Mouse (Mus musculus): ENCODE measurements at regions not wholly inside any gene's neighbourhood (a gene's known extent, or its start where the extent isn't known, plus 50 kb on each side); places are given as distances from the start of the nearest gene placed in this dataset.
"Not testable (repeated sequence)": the region's sequence is repeated elsewhere in the genome, so short reads cannot be mapped to it uniquely, and the experiment has no call there.

DNA sequence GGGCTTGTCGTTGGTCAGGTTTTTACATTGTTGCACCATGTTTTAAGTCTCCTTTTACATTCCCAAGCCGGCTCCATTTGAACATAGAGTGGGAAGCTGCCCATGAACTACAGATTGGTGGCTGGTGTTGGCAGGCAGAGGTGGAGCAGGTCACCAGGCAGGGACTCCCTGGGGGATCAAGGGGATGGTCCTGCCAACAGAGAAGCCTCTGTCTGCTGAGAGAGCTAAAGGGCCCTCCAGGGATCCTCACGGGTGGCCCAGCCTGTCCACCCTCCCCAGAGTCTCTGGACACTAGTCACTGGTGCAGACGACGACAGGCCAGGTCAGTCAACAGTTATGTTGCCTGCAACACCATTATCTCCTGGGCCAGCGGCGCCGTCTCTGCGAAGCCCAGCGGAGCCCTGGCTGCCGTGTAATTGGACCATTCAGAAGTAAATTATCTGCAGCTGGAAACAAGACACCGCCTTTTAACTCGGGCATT is 155.4 kb downstream of the Kif26a start:
- no peak overlapping the region for H3K27ac ChIP-seq (ENCODE audit: low read depth, low read length)
- peaks cover 15% of the 10 kb centered on the region for H3K4me1 ChIP-seq (ENCODE audit: control insufficient read depth, insufficient read depth, low read length)
- H3K9ac ChIP-seq (replicated peaks; ENCODE audit: low read depth, low read length), result no peak overlapping the region
- 0 out of 2 replicates have a peak, but pooled peaks cover 2% of the 10 kb centered on the region for H3K27me3 ChIP-seq (ENCODE audit: control insufficient read depth, insufficient read depth, low read length)
- H3K4me3 ChIP-seq (ENCODE audit: low read depth, low read length), result no peak overlapping the region
- no peaks in the 10 kb centered on the region for H3K9me3 ChIP-seq (ENCODE audit: control insufficient read depth, low read length)
- 9% methylated on average over 13 of the region's 13 CpGs for WGBS
- peak overlapping the region; percentile 8; the same call in 1 of the 2 replicates for H3K4me2 ChIP-seq (ENCODE audit: low read depth, low read length)
- no peak for ATAC-seq (ENCODE audit: low read depth)
- no peaks in the 10 kb centered on the region for H3K36me3 ChIP-seq (ENCODE audit: control insufficient read depth, insufficient read depth, low read length)

DNA sequence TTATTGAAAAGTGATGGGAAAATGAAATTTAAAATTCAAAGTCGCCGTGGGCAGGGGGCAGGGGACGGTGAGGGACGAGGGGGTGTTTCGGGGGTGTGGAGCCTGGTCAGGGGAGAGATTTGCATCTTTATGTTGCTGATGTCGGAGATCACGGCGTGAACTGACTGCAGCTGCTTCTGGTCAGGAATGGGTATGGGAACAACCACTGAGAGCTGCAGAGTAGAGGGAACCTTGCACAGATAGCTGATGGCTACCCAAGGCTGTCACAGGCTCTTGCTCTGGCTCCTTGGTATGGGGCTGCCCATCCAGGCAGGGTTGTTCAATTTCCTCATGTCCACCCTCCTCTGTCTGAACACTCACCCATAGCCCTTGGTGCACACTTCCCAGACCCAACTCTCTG is 155.9 kb downstream of the Kif26a start:
- 0 out of 2 replicates have a peak, but pooled peaks cover 2% of the 10 kb centered on the region for H3K27me3 ChIP-seq (ENCODE audit: control insufficient read depth, insufficient read depth, low read length)
- H3K9me3 ChIP-seq (ENCODE audit: control insufficient read depth, low read length), result no peaks in the 10 kb centered on the region
- H3K4me3 ChIP-seq (ENCODE audit: low read depth, low read length), result no peak overlapping the region
- H3K36me3 ChIP-seq (ENCODE audit: control insufficient read depth, insufficient read depth, low read length), result no peaks in the 10 kb centered on the region
- H3K9ac ChIP-seq (replicated peaks; ENCODE audit: low read depth, low read length), result no peak overlapping the region
- no peak for ATAC-seq (ENCODE audit: low read depth)
- H3K4me1 ChIP-seq (ENCODE audit: control insufficient read depth, insufficient read depth, low read length), result peaks cover 15% of the 10 kb centered on the region
- peak overlapping the region; percentile 8; the same call in 1 of the 2 replicates for H3K4me2 ChIP-seq (ENCODE audit: low read depth, low read length)
- WGBS, result 8% methylated on average over 8 of the region's 8 CpGs
- no peak overlapping the region for H3K27ac ChIP-seq (ENCODE audit: low read depth, low read length)

DNA sequence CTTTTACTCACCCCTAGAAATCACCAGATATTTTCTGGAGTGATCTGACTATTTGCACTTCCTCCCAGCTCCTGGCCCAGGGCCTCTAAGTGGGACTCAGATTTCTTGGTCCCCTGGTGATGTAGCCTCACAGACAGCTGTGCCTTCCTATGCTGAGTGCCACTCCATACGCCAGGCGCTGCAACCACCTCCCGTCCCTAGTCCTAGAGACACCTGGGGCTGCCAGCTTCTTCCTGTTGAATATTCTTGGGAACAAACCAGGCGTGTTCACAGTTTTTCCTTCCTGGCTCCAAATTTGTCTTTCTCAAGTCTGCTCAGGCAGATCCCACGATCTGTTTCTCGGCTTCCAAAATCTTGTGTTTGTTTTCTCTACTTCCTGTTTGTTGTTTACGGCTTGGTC is 160.2 kb downstream of the Kif26a start:
- Histone ChIP-seq H3K4me1 (ENCODE audit: control insufficient read depth, insufficient read depth, low read length) (peaks cover 10% of the 10 kb centered on the region), H3K9me3 (ENCODE audit: control insufficient read depth, low read length) (no peaks in the 10 kb centered on the region), H3K4me2 (ENCODE audit: low read depth, low read length) (no peak overlapping the region), H3K36me3 (ENCODE audit: control insufficient read depth, insufficient read depth, low read length) (no peaks in the 10 kb centered on the region), H3K27me3 (ENCODE audit: control insufficient read depth, insufficient read depth, low read length) (0 out of 2 replicates have a peak, but pooled peaks cover 2% of the 10 kb centered on the region), H3K27ac (ENCODE audit: low read depth, low read length) (no peak overlapping the region), H3K9ac (replicated peaks; ENCODE audit: low read depth, low read length) (no peak overlapping the region), H3K4me3 (ENCODE audit: low read depth, low read length) (no peak overlapping the region)
- 65% methylated on average over 7 of the region's 7 CpGs for WGBS
- no peak for ATAC-seq (ENCODE audit: low read depth)

DNA sequence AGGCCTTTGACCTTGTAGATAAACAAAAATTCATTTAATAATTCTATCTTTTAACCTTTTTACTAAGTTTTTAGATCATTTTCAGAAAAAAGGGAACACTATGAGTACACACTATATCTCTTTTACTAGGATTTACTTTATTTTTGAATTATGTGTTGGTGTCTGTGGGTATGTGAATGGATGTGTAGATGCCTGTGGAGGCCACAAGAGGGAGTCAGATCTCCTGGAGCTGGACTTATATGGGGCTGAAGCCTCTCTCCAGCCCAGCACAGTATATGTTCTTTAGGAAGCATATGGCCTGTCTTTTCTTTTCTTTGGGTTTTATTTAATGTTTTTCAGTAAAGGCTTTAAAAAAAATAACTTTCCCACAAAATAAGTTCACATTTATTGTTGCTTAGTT is 162.0 kb downstream of the Kif26a start:
- Histone ChIP-seq H3K9ac (replicated peaks; ENCODE audit: low read depth, low read length) (no peak overlapping the region), H3K27ac (ENCODE audit: low read depth, low read length) (no peak overlapping the region), H3K36me3 (ENCODE audit: control insufficient read depth, insufficient read depth, low read length) (no peaks in the 10 kb centered on the region), H3K27me3 (ENCODE audit: control insufficient read depth, insufficient read depth, low read length) (no peaks in the 10 kb centered on the region), H3K4me2 (ENCODE audit: low read depth, low read length) (no peak overlapping the region), H3K4me1 (ENCODE audit: control insufficient read depth, insufficient read depth, low read length) (no peaks in the 10 kb centered on the region), H3K4me3 (ENCODE audit: low read depth, low read length) (no peak overlapping the region), H3K9me3 (ENCODE audit: control insufficient read depth, low read length) (no peaks in the 10 kb centered on the region)
- ATAC-seq (ENCODE audit: low read depth), result no peak

DNA sequence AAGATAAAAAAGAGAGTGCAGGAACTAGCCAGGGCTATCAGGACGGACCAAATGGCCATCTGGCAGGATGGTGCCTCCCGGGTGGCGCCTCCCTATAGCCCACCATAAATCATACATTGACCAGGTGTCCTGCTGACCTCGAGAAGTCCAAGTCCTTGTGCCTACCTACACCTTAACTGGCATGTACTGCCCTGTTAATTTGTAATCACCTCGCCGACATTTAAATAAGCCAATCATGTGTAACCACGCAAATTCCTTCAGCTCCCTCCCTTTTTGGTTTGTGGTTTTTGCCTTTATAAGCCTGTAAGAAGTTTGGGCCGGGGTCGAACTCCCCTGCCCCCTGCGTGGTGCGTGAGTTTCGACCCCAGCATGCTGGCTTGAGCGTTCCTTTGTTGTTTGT is 163.1 kb downstream of the Kif26a start:
- 70% methylated on average over 13 of the region's 13 CpGs for WGBS
- not testable (repeated sequence) for H3K9ac ChIP-seq (replicated peaks; ENCODE audit: low read depth, low read length); H3K9me3 ChIP-seq (ENCODE audit: control insufficient read depth, low read length); H3K4me3 ChIP-seq (ENCODE audit: low read depth, low read length); H3K4me1 ChIP-seq (ENCODE audit: control insufficient read depth, insufficient read depth, low read length); H3K27ac ChIP-seq (ENCODE audit: low read depth, low read length); H3K27me3 ChIP-seq (ENCODE audit: control insufficient read depth, insufficient read depth, low read length); H3K36me3 ChIP-seq (ENCODE audit: control insufficient read depth, insufficient read depth, low read length); ATAC-seq (ENCODE audit: low read depth); H3K4me2 ChIP-seq (ENCODE audit: low read depth, low read length)

DNA sequence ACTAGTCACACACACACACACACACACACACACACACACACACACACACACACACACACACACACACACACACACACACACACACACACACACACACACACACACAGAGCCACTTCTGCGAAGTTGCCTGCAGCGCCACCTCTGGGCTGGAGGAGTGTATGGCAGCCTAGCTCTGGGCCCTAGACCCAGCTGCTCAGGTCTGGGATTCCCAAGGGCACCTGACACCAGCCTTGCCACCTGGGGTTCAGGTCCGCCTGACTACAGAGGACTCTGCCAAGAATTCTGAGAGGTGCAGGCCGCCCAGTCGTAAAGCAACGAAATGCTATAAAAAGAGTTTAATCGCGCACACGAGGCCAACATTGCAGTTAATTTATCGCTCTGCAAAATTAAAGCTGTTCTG is 163.8 kb downstream of the Kif26a start:
- H3K4me1 ChIP-seq (ENCODE audit: control insufficient read depth, insufficient read depth, low read length), result no peaks in the 10 kb centered on the region
- 43% methylated on average over 10 of the region's 10 CpGs for WGBS
- no peak overlapping the region for H3K27ac ChIP-seq (ENCODE audit: low read depth, low read length)
- H3K9me3 ChIP-seq (ENCODE audit: control insufficient read depth, low read length), result no peaks in the 10 kb centered on the region
- H3K4me2 ChIP-seq (ENCODE audit: low read depth, low read length), result no peak overlapping the region
- no peak overlapping the region for H3K9ac ChIP-seq (replicated peaks; ENCODE audit: low read depth, low read length)
- no peaks in the 10 kb centered on the region for H3K36me3 ChIP-seq (ENCODE audit: control insufficient read depth, insufficient read depth, low read length)
- no peak overlapping the region for H3K4me3 ChIP-seq (ENCODE audit: low read depth, low read length)
- no peaks in the 10 kb centered on the region for H3K27me3 ChIP-seq (ENCODE audit: control insufficient read depth, insufficient read depth, low read length)
- peak; percentile 79 for ATAC-seq (ENCODE audit: low read depth)

DNA sequence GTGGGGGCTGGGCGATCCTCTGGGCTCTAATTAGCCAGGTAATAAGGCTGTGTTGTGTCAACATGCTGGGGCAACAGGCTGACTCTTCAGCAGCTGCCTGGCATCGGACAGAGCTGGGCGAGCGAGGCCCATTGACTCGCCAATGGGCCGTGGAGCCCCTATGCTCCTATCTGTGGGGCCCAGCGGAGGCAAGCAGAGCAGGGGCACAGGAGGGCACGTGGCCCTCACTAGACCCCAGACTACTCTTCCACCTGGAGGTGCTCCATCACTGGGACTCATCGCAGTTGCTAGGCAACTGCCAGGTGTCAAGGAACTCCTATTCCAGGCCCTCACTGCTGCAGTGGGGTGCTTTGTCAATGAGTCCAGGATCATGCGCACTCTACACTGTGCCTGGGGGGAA is 164.7 kb downstream of the Kif26a start:
- Histone ChIP-seq H3K4me3 (ENCODE audit: low read depth, low read length) (no peak overlapping the region), H3K27me3 (ENCODE audit: control insufficient read depth, insufficient read depth, low read length) (no peaks in the 10 kb centered on the region), H3K36me3 (ENCODE audit: control insufficient read depth, insufficient read depth, low read length) (no peaks in the 10 kb centered on the region), H3K4me2 (ENCODE audit: low read depth, low read length) (no peak overlapping the region), H3K9me3 (ENCODE audit: control insufficient read depth, low read length) (no peaks in the 10 kb centered on the region), H3K27ac (ENCODE audit: low read depth, low read length) (no peak overlapping the region), H3K4me1 (ENCODE audit: control insufficient read depth, insufficient read depth, low read length) (no peaks in the 10 kb centered on the region), H3K9ac (replicated peaks; ENCODE audit: low read depth, low read length) (no peak overlapping the region)
- ATAC-seq (ENCODE audit: low read depth), result peak; percentile 59
- WGBS, result 59% methylated on average over 10 of the region's 10 CpGs

DNA sequence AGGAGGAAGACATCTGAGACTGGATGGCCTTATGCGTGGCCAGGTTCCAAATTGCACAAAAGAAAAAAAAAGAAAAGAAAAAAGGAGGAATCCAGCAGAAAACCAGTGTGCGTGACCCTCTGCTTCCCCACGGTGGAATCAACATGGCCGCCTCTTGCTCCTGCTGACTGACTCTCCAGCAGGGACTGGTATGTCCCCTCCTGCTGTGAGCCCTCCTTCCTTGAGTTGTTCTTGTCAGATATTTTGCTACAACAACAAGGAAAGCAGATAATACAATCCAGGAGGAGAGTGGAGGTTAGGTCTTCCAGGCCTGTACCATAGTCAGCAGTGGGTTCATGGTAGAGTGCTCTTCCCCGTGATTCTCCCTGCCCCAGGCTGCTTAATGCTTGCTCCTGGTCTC is 168.8 kb downstream of the Kif26a start:
- 76% methylated on average over 5 of the region's 5 CpGs for whole genome bisulfite sequencing
- H3K9me3 ChIP-seq (ENCODE audit: control insufficient read depth, low read length), result no peaks in the 10 kb centered on the region
- no peak overlapping the region for H3K9ac ChIP-seq (replicated peaks; ENCODE audit: low read depth, low read length)
- H3K36me3 ChIP-seq (ENCODE audit: control insufficient read depth, insufficient read depth, low read length), result no peaks in the 10 kb centered on the region
- H3K4me3 ChIP-seq (ENCODE audit: low read depth, low read length), result no peak overlapping the region
- no peak for ATAC-seq (ENCODE audit: low read depth)
- H3K27me3 ChIP-seq (ENCODE audit: control insufficient read depth, insufficient read depth, low read length), result no peaks in the 10 kb centered on the region; the same call in 1 of the 2 replicates
- no peak overlapping the region for H3K4me2 ChIP-seq (ENCODE audit: low read depth, low read length)
- no peak overlapping the region for H3K27ac ChIP-seq (ENCODE audit: low read depth, low read length)
- no peaks in the 10 kb centered on the region for H3K4me1 ChIP-seq (ENCODE audit: control insufficient read depth, insufficient read depth, low read length)

DNA sequence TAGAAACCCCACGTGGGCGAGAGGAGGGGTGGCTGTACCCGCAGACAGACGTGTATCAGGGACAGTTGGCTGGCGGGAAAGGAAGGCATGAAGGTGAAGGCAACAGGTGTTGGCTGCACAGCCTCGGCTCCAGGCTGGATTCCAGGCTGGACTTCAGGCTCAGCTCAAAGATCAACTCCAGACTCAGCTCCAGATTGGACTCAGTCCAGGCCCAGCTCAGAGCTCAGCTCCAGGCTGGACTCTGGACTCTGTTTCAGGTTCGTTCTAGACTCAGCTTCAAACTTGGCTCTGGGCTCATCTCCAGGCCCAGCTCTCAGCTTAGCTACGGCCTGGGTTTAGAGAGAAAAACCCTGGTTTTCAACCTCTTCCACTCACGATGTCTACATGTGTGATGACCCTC is 171.2 kb downstream of the Kif26a start:
- no peaks in the 10 kb centered on the region for H3K4me1 ChIP-seq (ENCODE audit: control insufficient read depth, insufficient read depth, low read length)
- 81% methylated on average over 9 of the region's 9 CpGs for WGBS

More for the DNA sequence above, 171.2 kb downstream of the Kif26a start:
- Histone ChIP-seq H3K9me3 (ENCODE audit: control insufficient read depth, low read length) (no peaks in the 10 kb centered on the region), H3K9ac (replicated peaks; ENCODE audit: low read depth, low read length) (no peak overlapping the region), H3K27me3 (ENCODE audit: control insufficient read depth, insufficient read depth, low read length) (no peaks in the 10 kb centered on the region; the same call in 1 of the 2 replicates), H3K36me3 (ENCODE audit: control insufficient read depth, insufficient read depth, low read length) (no peaks in the 10 kb centered on the region), H3K4me2 (ENCODE audit: low read depth, low read length) (no peak overlapping the region), H3K4me3 (ENCODE audit: low read depth, low read length) (no peak overlapping the region), H3K27ac (ENCODE audit: low read depth, low read length) (no peak overlapping the region)
- no peak for ATAC-seq (ENCODE audit: low read depth)

Data from neural tube, embryonic 14.5 days (tissue).